Comparison of ENCODE assay signal across 10 mouse cellular contexts in the genomic region with DNA sequence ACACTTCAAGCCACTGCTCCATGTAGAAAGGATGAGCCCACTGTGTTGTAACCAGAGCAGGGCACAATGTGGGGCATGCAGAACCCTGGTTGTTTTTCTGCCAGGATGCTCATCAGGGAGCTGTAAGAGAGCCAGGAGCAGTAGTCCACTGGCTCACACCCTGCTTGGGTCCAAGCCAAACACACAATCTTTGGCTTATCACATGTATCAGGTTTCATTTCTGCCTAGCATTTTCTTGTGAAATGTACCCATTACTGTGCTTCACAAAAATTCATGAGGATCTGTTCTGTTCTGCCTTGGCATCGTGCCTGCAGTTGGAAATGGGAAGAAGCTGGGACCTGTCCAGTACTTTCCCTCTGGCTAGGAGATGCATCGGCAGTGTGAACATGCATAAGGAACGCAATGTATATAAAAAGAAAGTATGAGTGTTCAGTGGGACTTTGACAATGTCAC.
DNase-seq lines count a peak whose midpoint lies in the region.
"Had no signal": no experiment of that assay in that cellular context is flagged by ENCODE, and none has a peak within 500 bp of the region (broad histone marks: within the 10 kb centered on the region; RNA-seq: fewer than 3 reads in every experiment).

No protein-coding gene starts in this region.

- intact Hi-C loops in left cerebral cortex, postnatal 10 days (cut with DNase I), result no loop called here

- WGBS in heart, embryonic 10.5 days, result 86% methylated on average over 3 of the region's 3 CpGs

- H3K4me3 ChIP-seq in heart, embryonic 10.5 days, result no peak overlapping the region
- H3K4me3 ChIP-seq: embryonic facial prominence, embryonic 12.5 days; layer of hippocampus, adult 2 months had no signal

- no peaks in the 10 kb centered on the region for H3K27me3 ChIP-seq in heart, embryonic 10.5 days (ENCODE audit: insufficient read depth, poor library complexity, severe bottlenecking)
- H3K27me3 ChIP-seq: embryonic facial prominence, embryonic 12.5 days had no signal

- H3K27ac ChIP-seq in heart, embryonic 10.5 days, result no peak overlapping the region
- H3K27ac ChIP-seq: embryonic facial prominence, embryonic 12.5 days; layer of hippocampus, adult 2 months had no signal

- H3K36me3 ChIP-seq in heart, embryonic 10.5 days, result no peaks in the 10 kb centered on the region
- H3K36me3 ChIP-seq: embryonic facial prominence, embryonic 12.5 days had no signal

- no peaks in the 10 kb centered on the region for H3K9me3 ChIP-seq in heart, embryonic 10.5 days
- H3K9me3 ChIP-seq: embryonic facial prominence, embryonic 12.5 days had no signal

- no peaks in the 10 kb centered on the region for H3K4me1 ChIP-seq in heart, embryonic 10.5 days
- H3K4me1 ChIP-seq: embryonic facial prominence, embryonic 12.5 days had no signal

- peak; percentile 5 to 6 for DNase-seq in heart, adult 9 months (ENCODE audit: low spot score in 2 of 2)
- no peak for DNase-seq in heart, embryonic 10.5 days (ENCODE audit: low spot score)
- DNase-seq in adrenal gland, postnatal 10 days, result peak; percentile 14
- DNase-seq in cerebellum, postnatal 36 days, result peak; percentile 81 to 87
- peak; percentile 28 to 36 for DNase-seq in left cerebral cortex, postnatal 10 days (ENCODE audit: extremely low spot score in 1 of 2, low spot score in 2 of 2)
- peak; percentile 59 for DNase-seq in telencephalon, adult 2 months (ENCODE audit: low read depth, low spot score)
- no peak for DNase-seq in thymus, postnatal 0 days (ENCODE audit: low spot score)
- no peak for DNase-seq in urinary bladder, adult 2 months (ENCODE audit: low spot score)

Comparison
In these comparisons a context has a peak if more than half of its experiments do, and no peak if none do; other contexts are left out.
1. DNase-seq: peak in heart, adult 9 months (2 of 2), adrenal gland, postnatal 10 days (single experiment), cerebellum, postnatal 36 days (2 of 2), left cerebral cortex, postnatal 10 days (2 of 2) and telencephalon, adult 2 months (single experiment); none in heart, embryonic 10.5 days (single experiment), thymus, postnatal 0 days (single experiment) and urinary bladder, adult 2 months (single experiment).